Mouse (Mus musculus): ENCODE measurements around the gene Ap4b1.

Gene Ap4b1

DNA sequence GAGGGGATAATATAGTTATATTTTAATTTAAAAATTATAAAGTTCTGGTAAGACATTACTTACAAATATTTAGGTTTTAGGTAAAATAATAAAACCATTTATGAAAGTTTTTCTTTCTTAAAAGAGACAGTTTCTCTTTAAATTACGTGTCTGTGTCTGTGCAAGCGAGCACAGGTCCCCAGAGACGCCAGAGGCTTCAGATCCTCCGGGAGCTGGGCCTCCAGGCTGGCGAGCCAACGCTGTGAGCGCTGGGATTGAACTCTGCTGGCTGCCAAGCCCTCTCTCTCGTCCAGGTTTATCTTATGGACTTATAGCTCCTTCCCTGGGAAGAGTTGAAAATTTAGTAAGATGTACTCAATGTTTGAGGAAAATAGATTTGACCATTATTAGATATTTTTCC is 44.5 kb downstream of the Ap4b1 start:
- no peak for DNase-seq (ENCODE audit: low read depth, low spot score)

DNA sequence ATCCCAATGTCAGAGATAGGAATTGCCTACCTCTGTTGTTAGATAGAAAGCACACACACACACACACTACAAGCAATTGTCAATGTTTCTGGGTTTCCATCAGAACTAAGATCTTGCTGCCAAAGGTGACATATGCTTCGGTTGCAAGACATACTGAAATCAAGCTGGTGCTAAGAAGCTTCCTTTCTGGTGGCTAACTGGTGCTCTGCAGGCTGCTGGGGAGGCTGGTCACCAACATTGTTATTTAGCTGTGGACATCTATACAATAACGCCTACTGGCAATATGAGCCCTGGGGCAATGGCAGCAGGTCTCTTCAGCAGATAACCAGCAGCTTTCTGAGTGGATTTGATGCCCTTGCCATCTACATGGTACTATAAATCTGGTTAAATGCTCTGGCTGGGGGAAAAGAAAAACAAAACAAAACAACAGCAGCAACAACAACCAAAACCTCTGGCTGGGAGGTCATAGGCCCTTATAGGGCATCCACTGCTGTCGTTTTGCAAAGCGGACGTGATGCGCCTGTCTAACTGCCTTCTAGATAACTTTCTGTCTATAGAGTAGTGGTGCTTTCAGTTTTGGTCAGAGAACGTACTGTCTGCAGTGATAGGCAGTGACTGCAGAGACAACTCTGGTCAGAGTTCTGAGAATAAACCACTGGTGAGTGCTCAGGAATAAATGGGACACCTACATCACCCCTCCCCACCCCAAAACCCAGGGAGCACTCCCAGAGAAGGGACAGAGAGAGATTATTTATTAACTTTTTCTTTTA is 47.9 kb downstream of the Ap4b1 start:
- no peak for DNase-seq (ENCODE audit: low read depth, low spot score)

DNA sequence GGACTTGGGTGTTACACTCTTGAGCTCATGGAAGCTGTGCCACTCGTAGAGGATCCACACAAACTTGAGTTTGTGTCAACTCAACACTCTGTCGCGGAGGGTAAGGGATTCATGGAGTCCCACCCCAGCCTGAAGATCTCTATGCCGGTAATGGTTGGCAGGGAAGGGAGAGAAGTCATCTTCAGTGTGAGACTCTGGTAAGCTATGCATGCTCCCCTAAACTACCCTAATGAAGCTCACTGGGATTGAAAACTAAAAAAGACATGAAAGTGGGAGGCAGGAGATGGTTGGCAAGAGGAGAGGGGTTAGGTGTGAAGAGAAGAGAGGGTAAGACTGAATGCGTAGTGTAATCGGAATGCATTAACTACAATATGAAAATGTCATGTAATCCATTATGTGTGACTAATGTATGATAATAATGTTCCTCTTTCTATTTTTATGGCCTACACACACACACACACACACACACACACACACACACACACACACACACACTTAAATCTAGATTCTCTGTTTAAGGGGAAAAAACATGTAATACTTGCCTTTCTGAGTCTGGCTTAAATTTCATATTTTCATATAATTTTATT is 48.8 kb downstream of the Ap4b1 start:
- no peak for DNase-seq (ENCODE audit: low read depth, low spot score)

DNA sequence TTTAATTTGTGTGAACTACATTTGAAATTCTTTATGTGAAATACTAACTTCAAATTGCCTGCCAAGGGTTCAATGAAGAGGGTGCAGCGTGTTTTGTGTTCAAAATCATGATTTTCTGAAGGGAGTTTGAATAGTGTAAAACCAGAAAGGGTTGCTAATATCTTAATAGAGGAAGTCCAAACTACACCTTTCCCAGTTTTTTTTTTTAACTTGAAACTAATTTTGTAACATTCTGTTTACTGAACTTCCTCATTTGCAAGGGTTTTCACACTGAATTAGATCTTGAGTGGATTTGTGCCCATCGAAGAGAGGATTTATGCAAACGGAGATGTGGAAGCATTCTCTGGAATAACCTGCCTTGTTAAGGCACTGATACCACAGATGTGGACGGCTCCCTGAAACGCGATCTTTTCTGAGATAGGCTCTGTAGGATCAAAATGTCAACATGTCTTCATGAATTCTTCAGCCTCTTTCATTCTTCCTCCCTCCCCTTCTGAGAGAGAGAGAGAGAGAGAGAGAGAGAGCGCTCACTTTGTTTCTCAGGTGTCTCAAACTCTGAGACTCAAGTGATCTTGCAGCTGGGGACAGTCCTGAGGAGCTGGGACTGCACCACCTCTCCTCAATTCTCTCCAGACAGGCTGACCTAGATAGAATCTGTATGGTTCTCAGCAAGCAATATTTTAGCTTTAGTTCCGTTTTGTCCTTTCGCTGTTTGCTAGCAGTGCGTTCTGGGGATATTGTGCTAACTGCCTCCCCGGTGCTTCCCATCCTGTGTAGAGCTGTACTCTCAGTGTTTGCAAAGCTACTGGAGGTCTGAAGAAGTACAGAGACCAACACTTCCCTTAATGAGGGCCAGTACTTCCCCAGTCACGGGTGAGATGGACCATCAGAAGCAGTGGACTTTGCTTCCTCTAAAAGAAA is 49.8 kb downstream of the Ap4b1 start, which contains the start of gene Ptpn22:
TSS of gene Ptpn22 (plus strand) at position 915 of the 921 bp plus-strand sequence.
- DNase-seq (ENCODE audit: low read depth, low spot score): no peak

DNA sequence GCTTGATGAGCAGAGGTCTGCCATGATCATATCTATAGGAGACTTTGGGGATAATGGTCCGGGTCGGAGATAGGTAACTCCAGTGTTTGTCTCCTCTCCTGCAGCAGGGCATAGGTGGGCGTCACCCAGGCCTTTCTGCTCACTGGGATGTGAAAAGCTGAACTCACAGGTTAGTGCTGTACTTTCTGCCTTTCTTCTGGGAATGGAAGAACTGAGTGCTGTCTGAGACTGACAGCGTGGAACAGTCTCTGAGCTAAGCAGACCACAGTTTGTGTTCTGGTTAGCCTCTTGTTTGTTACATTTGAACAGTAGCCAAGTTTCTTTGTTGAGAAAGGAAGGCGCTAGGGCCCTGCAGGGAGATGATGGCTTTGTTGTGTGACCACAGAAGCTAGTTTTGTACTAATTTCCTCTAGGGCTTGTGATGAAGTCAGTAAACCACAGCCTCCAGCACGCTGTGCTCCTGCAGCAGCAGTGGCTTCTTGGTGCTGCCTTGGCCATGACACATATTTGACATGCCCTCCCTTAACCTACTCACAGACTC is 50.6 kb downstream of the Ap4b1 start:
- no peak for DNase-seq (ENCODE audit: low read depth, low spot score)

DNA sequence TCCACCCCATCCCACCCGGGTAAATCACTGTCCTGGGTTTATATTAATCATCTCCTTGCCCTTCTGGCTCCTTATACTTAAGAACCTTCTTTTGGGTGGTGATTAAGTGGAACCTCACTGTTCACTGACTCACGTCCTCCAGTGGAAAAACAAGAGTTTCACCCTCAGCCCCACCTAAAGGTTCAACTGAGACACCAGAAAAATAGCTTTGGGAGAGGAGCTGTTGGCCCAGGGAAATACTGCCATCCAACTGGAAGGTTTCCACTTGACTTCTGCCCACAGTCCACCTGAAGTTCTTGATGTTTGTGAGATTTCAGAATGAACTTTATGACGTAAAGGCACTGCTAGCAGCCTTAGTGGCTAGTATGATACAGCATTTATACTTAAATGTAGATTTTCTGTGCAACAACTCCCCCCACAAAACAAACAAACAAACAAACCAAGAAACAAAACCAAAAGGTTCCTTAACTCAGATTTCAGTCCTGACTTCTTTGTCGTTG is 53.5 kb downstream of the Ap4b1 start:
- DNase-seq (ENCODE audit: low read depth, low spot score): no peak

DNA sequence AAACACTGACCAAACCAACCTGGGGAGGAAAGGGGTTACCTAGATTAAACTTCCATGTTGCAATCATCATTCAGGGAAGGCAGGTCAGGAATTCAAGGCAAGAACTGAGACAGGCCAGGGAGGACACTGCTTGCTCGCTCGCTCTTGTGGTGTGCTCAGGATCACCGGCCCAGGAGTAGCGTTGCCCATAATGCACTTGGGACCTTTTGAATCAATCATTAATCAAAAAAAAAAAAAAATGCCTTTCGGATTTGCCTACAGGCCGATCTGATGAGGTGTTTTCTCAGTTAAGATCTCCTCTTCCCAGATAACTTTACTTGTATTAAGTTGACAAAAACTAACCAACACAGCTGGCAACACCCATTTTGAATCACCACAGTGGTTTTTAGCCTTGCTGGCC is 54.9 kb downstream of the Ap4b1 start:
- DNase-seq (ENCODE audit: low read depth, low spot score): no peak

DNA sequence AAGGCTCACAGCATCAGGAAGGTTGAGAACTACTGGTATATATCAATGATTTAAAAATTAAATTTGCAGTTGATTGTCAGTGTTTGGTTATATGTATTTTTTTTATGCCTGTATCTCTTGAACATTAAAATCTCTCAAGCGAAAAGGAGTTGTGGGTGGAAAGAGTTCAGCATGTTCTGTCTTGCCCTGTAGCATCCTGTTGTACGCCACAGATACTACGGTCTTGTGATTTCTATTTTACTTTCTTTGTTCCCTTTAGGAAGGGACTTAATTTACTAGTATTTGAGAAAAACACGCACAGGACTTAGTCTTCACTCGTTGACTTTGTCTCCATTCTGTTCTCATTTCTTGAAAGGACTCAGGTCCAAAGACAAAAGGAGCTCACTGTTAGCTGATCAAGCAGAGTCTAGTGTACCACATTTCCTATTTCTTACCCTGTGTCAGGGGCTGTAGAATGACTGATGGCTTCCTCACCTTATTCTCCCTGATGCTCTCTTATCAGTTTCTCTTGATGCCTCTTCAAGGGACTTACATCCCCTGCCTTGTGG is 58.2 kb downstream of the Ap4b1 start:
- no peak for DNase-seq (ENCODE audit: low read depth, low spot score)

DNA sequence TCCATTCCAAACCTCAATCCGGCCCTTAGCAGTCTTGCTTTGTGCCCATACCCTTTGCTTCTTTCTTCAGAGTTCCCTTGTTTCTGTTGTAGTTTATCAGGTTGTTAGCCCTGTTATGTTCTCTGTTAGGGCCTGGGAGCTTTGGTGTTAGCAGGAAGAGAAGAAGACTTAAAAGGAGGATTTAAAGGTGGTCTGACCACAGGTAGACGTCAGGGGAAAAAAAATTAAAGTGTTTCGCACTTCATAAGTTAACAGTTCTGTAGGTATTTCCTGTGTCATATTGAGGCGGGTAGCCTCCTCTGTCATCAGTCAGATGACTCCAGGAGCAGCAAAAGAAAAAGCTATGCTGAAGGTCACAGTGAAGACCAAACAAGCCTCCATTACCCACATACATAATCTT is 58.7 kb downstream of the Ap4b1 start:
- no peak for DNase-seq (ENCODE audit: low read depth, low spot score)
